In the genomic region with DNA sequence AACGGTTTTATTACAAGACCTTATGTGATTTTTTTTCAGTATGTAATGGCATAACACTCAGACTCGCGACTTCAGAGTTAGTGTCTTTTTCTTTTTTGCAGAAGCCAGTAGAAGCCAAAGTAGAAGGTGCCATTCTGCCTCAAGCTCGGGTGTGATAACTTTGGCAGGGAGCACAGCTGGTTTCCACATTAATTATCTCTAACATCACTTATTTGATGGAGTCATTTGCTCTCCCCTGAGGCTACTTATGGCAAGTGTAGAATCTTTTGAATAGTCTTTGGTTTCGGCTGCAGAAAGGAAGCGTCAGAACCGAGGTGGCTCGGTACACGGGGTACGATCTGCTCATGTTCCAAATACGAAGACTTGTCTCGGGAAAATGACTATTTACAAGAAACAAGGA, we compare ENCODE assay signal across 26 mouse cellular contexts.
DNase-seq lines count a peak whose midpoint lies in the region; ATAC-seq and TF ChIP-seq lines count a peak whose summit lies in the region.
"Had no signal": no experiment of that assay in that cellular context is flagged by ENCODE, and none has a peak within 500 bp of the region (broad histone marks: within the 10 kb centered on the region; RNA-seq: fewer than 3 reads in every experiment).

No protein-coding gene starts in this region.

- H3K9ac ChIP-seq in forebrain, embryonic 14.5 days (ENCODE audit: low read length): no peak overlapping the region
- H3K9ac ChIP-seq in forebrain, embryonic 15.5 days (replicated peaks): no peak overlapping the region
- no peak overlapping the region for H3K9ac ChIP-seq in neural tube, embryonic 12.5 days
- H3K9ac ChIP-seq: embryonic facial prominence, embryonic 13.5 days; embryonic facial prominence, embryonic 15.5 days; forebrain, embryonic 12.5 days had no signal

- no peaks in the 10 kb centered on the region for H3K27me3 ChIP-seq in forebrain, embryonic 14.5 days (replicated peaks; ENCODE audit: control insufficient read depth, insufficient read depth, low read length)
- H3K27me3 ChIP-seq in forebrain, embryonic 15.5 days: no peaks in the 10 kb centered on the region
- no peaks in the 10 kb centered on the region for H3K27me3 ChIP-seq in neural tube, embryonic 12.5 days (replicated peaks)
- H3K27me3 ChIP-seq: CH12.LX; embryonic facial prominence, embryonic 13.5 days; embryonic facial prominence, embryonic 15.5 days; forebrain, embryonic 12.5 days; Patski had no signal

- TF ChIP-seq POLR2A in brain, embryonic 14.5 days (IDR thresholded peaks at IDR 0.05; ENCODE audit: borderline replicate concordance, extremely low read depth, insufficient read depth, insufficient read length, poor library complexity, severe bottlenecking): no peak

- no peak for TF ChIP-seq CTCF in brain, embryonic 14.5 days (IDR thresholded peaks at IDR 0.05; ENCODE audit: borderline replicate concordance, extremely low read depth, insufficient read depth, insufficient read length)

- H3K36me3 ChIP-seq in forebrain, embryonic 14.5 days (ENCODE audit: control insufficient read depth, insufficient read depth, low read length): no peaks in the 10 kb centered on the region
- H3K36me3 ChIP-seq in forebrain, embryonic 15.5 days: no peaks in the 10 kb centered on the region
- H3K36me3 ChIP-seq in neural tube, embryonic 12.5 days: no peaks in the 10 kb centered on the region
- H3K36me3 ChIP-seq: embryonic facial prominence, embryonic 13.5 days; embryonic facial prominence, embryonic 15.5 days; forebrain, embryonic 10.5 days; forebrain, embryonic 12.5 days; G1E had no signal

- 66% methylated on average over 12 of the region's 12 CpGs for WGBS in forebrain, embryonic 14.5 days
- 67% methylated on average over 12 of the region's 12 CpGs for WGBS in forebrain, embryonic 15.5 days
- WGBS in neural tube, embryonic 12.5 days: 67% methylated on average over 12 of the region's 12 CpGs

- H3K27ac ChIP-seq in forebrain, embryonic 14.5 days (ENCODE audit: low read depth, low read length): no peak overlapping the region
- H3K27ac ChIP-seq in forebrain, embryonic 15.5 days (replicated peaks): no peak overlapping the region
- H3K27ac ChIP-seq in neural tube, embryonic 12.5 days: no peak overlapping the region
- H3K27ac ChIP-seq: embryonic facial prominence, embryonic 13.5 days; embryonic facial prominence, embryonic 15.5 days; forebrain, embryonic 10.5 days; forebrain, embryonic 12.5 days had no signal

- no peak for ATAC-seq in forebrain, embryonic 14.5 days
- no peak for ATAC-seq in forebrain, embryonic 15.5 days (replicated peaks)
- ATAC-seq in neural tube, embryonic 12.5 days (ENCODE audit: low FRiP score, low read depth): peak; percentile 7; the same call in 1 of the 2 replicates
- ATAC-seq: activated CD4-positive, CD25-positive, alpha-beta regulatory T cell, adult 4 months; CD4-positive, CD25-positive, alpha-beta regulatory T cell, adult 4 months; forebrain, embryonic 16.5 days; Patski had no signal

- H3K4me1 ChIP-seq in forebrain, embryonic 14.5 days (ENCODE audit: control insufficient read depth, insufficient read depth, low read length): no peaks in the 10 kb centered on the region
- no peaks in the 10 kb centered on the region for H3K4me1 ChIP-seq in forebrain, embryonic 15.5 days
- H3K4me1 ChIP-seq in neural tube, embryonic 12.5 days: no peaks in the 10 kb centered on the region
- H3K4me1 ChIP-seq: embryonic facial prominence, embryonic 13.5 days; embryonic facial prominence, embryonic 15.5 days had no signal

- H3K9me3 ChIP-seq in forebrain, embryonic 14.5 days (replicated peaks; ENCODE audit: control insufficient read depth, low read length): no peaks in the 10 kb centered on the region
- H3K9me3 ChIP-seq in forebrain, embryonic 15.5 days: no peaks in the 10 kb centered on the region
- no peaks in the 10 kb centered on the region for H3K9me3 ChIP-seq in neural tube, embryonic 12.5 days
- H3K9me3 ChIP-seq: embryonic facial prominence, embryonic 13.5 days; embryonic facial prominence, embryonic 15.5 days; forebrain, embryonic 10.5 days; forebrain, embryonic 12.5 days had no signal

- H3K4me2 ChIP-seq in forebrain, embryonic 14.5 days (ENCODE audit: low read length): no peak overlapping the region
- H3K4me2 ChIP-seq in forebrain, embryonic 15.5 days (replicated peaks): no peak overlapping the region
- H3K4me2 ChIP-seq in neural tube, embryonic 12.5 days (replicated peaks): no peak overlapping the region
- H3K4me2 ChIP-seq: embryonic facial prominence, embryonic 13.5 days; embryonic facial prominence, embryonic 15.5 days; forebrain, embryonic 12.5 days had no signal

- peak; percentile 20 for DNase-seq in forebrain, embryonic 14.5 days (ENCODE audit: low spot score)
- DNase-seq in neural tube, embryonic 10.5 days (ENCODE audit: extremely low spot score, low spot score): no peak
- DNase-seq in brain, embryonic 14.5 days (ENCODE audit: low read depth): peak; percentile 62
- DNase-seq: adrenal gland, adult 8-10 months; adrenal gland, postnatal 14 days; adrenal gland, postnatal 36 days; B cell, adult 2 months; cerebellum, adult 11 months; cerebellum, adult 18-20 months; cerebellum, adult 8-10 months; cerebellum, adult 9-11 months; cerebellum, postnatal 36 days; embryo, embryonic 11 days had no signal

- H3K4me3 ChIP-seq in forebrain, embryonic 14.5 days (ENCODE audit: low read depth, low read length): no peak overlapping the region
- H3K4me3 ChIP-seq in forebrain, embryonic 15.5 days: no peak overlapping the region
- H3K4me3 ChIP-seq in neural tube, embryonic 12.5 days: no peak overlapping the region
- H3K4me3 ChIP-seq: embryonic facial prominence, embryonic 13.5 days; embryonic facial prominence, embryonic 15.5 days; erythroblast, embryonic 14.5 days; forebrain, embryonic 10.5 days; forebrain, embryonic 12.5 days had no signal
